Mouse (Mus musculus): ENCODE data around the gene Cfap97d1.

DNA sequence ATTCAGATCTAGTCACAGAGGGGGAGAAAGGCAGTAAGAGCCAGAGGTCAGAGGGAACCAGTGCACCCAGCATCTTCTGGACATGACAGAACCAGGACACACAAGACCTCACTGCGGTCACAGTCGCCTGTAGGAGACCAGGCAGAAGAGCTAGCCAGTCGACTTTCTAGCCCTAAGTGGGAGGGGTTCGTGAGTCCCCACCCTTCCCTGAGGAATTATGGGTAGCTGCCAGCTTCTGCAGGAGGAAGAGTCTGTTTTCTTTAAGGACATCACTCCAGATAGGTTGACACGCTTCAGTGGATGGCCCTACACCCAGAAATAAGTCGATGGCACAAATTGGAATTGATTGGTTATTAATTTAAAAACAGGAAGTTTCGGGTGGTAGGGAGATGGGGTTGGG is 47.7 kb upstream of the Cfap97d1 start:
- TF ChIP-seq EP300 (IDR thresholded peaks at IDR 0.05; ENCODE audit: low read depth) (no peak), CTCF (IDR thresholded peaks at IDR 0.05; ENCODE audit: low read depth) (no peak)

Measured in liver, postnatal 0 days (tissue).